Mouse (Mus musculus): Measurements from ENCODE around the gene Cnn2.
"Not testable (repeated sequence)": the region's sequence is repeated elsewhere in the genome, so short reads cannot be mapped to it uniquely, and the experiment has no call there.

The Cnn2 gene

GRCm38 (mm10) chr10:79988506-79989271, at the start of gene Cnn2:
Gene Cnn2 (plus strand): TSS chr10:79988584.
- in situ Hi-C loops (cut with MboI, MseI), result loop anchor here (5.0 to 10.0 kb wide), 2 partner anchors 126 to 154 kb away; partner anchors contain the start of genes Cbarp and Stk11

GRCm38 (mm10) chr10:79940749-79941148, 47.6 kb upstream of the Cnn2 start:
- in situ Hi-C loops (cut with MboI, MseI), result no loop called here

GRCm38 (mm10) chr10:79942988-79943387, 45.4 kb upstream of the Cnn2 start:
- in situ Hi-C loops (cut with MboI, MseI), result no loop called here

- in situ Hi-C loops (cut with MboI, MseI), result no loop called here
Measured at GRCm38 (mm10) chr10:79943471-79943901, 44.9 kb upstream of the Cnn2 start.

GRCm38 (mm10) chr10:79945507-79946234, 42.7 kb upstream of the Cnn2 start:
- in situ Hi-C loops (cut with MboI, MseI), result no loop called here

GRCm38 (mm10) chr10:79946752-79947322, 41.5 kb upstream of the Cnn2 start:
- in situ Hi-C loops (cut with MboI, MseI), result no loop called here

- in situ Hi-C loops (cut with MboI, MseI), result no loop called here
Measured at GRCm38 (mm10) chr10:79947502-79947901, 40.9 kb upstream of the Cnn2 start.

- in situ Hi-C loops (cut with MboI, MseI), result no loop called here
Measured at GRCm38 (mm10) chr10:79949873-79950272, 38.5 kb upstream of the Cnn2 start.

- in situ Hi-C loops (cut with MboI, MseI), result no loop called here
Measured at GRCm38 (mm10) chr10:79950661-79951060, 37.7 kb upstream of the Cnn2 start.

- in situ Hi-C loops (cut with MboI, MseI), result no loop called here
Measured at GRCm38 (mm10) chr10:79953946-79954345, 34.4 kb upstream of the Cnn2 start.

GRCm38 (mm10) chr10:79955691-79956090, 32.7 kb upstream of the Cnn2 start:
- in situ Hi-C loops (cut with MboI, MseI), result no loop called here

GRCm38 (mm10) chr10:79956643-79957154, 31.7 kb upstream of the Cnn2 start:
- in situ Hi-C loops (cut with MboI, MseI), result no loop called here

GRCm38 (mm10) chr10:79958140-79958816, 30.1 kb upstream of the Cnn2 start:
- in situ Hi-C loops (cut with MboI, MseI), result no loop called here

GRCm38 (mm10) chr10:79959412-79959811, 29.0 kb upstream of the Cnn2 start:
- in situ Hi-C loops (cut with MboI, MseI), result not testable (repeated sequence)

- in situ Hi-C loops (cut with MboI, MseI), result no loop called here
Measured at GRCm38 (mm10) chr10:79959847-79960601, 28.4 kb upstream of the Cnn2 start, which contains the start of gene Wdr18. Gene Wdr18 (plus strand): TSS chr10:79960152.

GRCm38 (mm10) chr10:79960671-79961294, 27.6 kb upstream of the Cnn2 start:
- in situ Hi-C loops (cut with MboI, MseI), result no loop called here

- in situ Hi-C loops (cut with MboI, MseI), result no loop called here
Measured at GRCm38 (mm10) chr10:79964727-79965126, 23.7 kb upstream of the Cnn2 start.

- in situ Hi-C loops (cut with MboI, MseI), result no loop called here
Measured at GRCm38 (mm10) chr10:79965325-79965724, 23.1 kb upstream of the Cnn2 start.

GRCm38 (mm10) chr10:79966886-79967400, 21.4 kb upstream of the Cnn2 start:
- in situ Hi-C loops (cut with MboI, MseI), result no loop called here

GRCm38 (mm10) chr10:79968181-79968580, 20.2 kb upstream of the Cnn2 start:
- in situ Hi-C loops (cut with MboI, MseI), result no loop called here

Measured in regulatory T cell (primary cell).